Mouse (Mus musculus) lung, adult 2 months (tissue): ENCODE results near the gene Cd2bp2. TPM values are rescaled to one million over a fixed set of nuclear protein-coding genes. Genes with fewer than 3 reads are reported as not detected.

Source experiments
- DNase-seq: peaks from one replicate; pipeline ENCODE4 v3.0.0; 2022
- H3K4me1 ChIP-seq: fragments of 200-500 bp; 2 replicates; pipeline ENCODE4 v1.6.1; 2011; ENCODE audit warnings: low read length; ENCODE audit not compliant: control insufficient read depth, insufficient read depth
- H3K4me3 ChIP-seq: fragments of 200-500 bp; replicated peaks from 2 replicates; pipeline ENCODE3; 2011; ENCODE audit warnings: low read depth, mild to moderate bottlenecking, control low read depth, low read length; ENCODE audit errors: extremely low read depth
- CTCF ChIP-seq: fragments of 200-500 bp; IDR thresholded peaks from 2 replicates; pipeline ENCODE4 v1.5.1; 2011; ENCODE audit warnings: mild to moderate bottlenecking, low read length, control low read depth; ENCODE audit not compliant: insufficient read depth
- POLR2A ChIP-seq: fragments of 200-500 bp; IDR thresholded peaks from 2 replicates; pipeline ENCODE4 v1.6.1; 2011; ENCODE audit warnings: low read depth, mild to moderate bottlenecking, control low read depth, low read length, borderline replicate concordance; ENCODE audit errors: extremely low read depth
- WGBS: fragments of 180-500 bp; shearing (Covaris S2); methylation state at CpG from one replicate; pipeline ENCODE4 v1.1.7; 2018; 5-methylcytosine and 5-hydroxymethylcytosine counted together
- polyA plus RNA-seq: library from polyadenylated mRNA; depleted of rRNA; stranded (reverse); fragments of >200 nt; gene quantifications from 2 replicates; pipeline ENCODE4 v1.2.3, GENCODE M21; 2012

Gene Cd2bp2
- polyA plus RNA-seq, 1 experiment: 31.0 TPM

DNA sequence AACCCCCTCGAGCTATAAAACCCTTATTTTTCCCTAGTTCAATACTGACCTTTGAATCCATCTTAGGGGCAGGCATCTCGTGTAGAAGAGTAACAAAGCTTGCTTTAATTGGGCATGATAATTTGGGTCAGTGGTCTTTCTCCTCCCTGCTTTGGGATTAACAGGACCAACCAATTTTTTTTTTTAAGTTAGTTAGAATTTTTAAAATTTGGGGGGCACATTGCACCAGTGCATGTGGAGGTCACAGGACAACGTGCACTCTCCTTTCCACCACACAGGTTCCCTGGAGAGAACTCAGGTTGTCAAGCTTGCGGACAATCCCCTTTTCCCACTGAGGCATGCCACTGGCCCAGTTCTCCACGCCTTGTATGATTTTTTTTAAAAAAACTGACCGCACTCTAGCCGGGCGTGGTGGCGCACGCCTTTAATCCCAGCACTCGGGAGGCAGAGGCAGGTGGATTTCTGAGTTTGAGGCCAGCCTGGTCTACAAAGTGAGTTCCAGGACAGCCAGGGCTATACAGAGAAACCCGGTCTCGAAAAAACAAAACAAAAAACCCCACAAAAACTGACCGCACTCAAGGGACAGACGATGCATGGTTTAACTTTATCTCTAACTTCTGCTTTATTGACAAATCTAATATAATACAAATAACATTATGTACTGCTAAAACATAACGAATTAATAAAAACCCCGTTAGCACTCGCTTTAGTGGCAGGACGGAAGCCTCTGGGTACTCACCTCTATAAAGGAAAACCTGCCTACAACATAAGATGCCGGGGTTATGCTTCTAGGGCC, 36.2 kb upstream of the Cd2bp2 start:
- TF ChIP-seq CTCF (no peak), POLR2A (no peak)
- no peak for DNase-seq
- WGBS: 5% methylated on average over 20 of the region's 20 CpGs
- peaks cover 5% of the 10 kb centered on the region; the same call in 1 of the 2 replicates for H3K4me1 ChIP-seq
- peak overlapping the region; percentile 77 for H3K4me3 ChIP-seq

- H3K4me3 ChIP-seq: no peak overlapping the region
These were observed 35.5 kb upstream of the Cd2bp2 start for GRCm38 (mm10) chr7:127231376-127231775.

GRCm38 (mm10) chr7:127228615-127229303, 32.9 kb upstream of the Cd2bp2 start:
- TF ChIP-seq POLR2A (no peak), CTCF (peak; percentile 93)
- DNase-seq: peak; percentile 72
- WGBS: 54% methylated on average over 4 of the region's 4 CpGs
- peaks cover 5% of the 10 kb centered on the region; the same call in 1 of the 2 replicates for H3K4me1 ChIP-seq
- H3K4me3 ChIP-seq: no peak overlapping the region

More at GRCm38 (mm10) chr7:127231376-127231775, 35.5 kb upstream of the Cd2bp2 start:
- H3K4me1 ChIP-seq: peaks cover 5% of the 10 kb centered on the region; the same call in 1 of the 2 replicates
- DNase-seq: no peak
- TF ChIP-seq POLR2A: no peak
- no peak for TF ChIP-seq CTCF
- WGBS: 51% methylated on average over 3 of the region's 3 CpGs

- TF ChIP-seq CTCF (no peak), POLR2A (no peak)
- 84% methylated on average over 11 of the region's 11 CpGs for WGBS
- Histone ChIP-seq H3K4me1 (no peaks in the 10 kb centered on the region), H3K4me3 (no peak overlapping the region)
- DNase-seq: no peak
These were observed 29.5 kb upstream of the Cd2bp2 start for GRCm38 (mm10) chr7:127225147-127225995.

DNA sequence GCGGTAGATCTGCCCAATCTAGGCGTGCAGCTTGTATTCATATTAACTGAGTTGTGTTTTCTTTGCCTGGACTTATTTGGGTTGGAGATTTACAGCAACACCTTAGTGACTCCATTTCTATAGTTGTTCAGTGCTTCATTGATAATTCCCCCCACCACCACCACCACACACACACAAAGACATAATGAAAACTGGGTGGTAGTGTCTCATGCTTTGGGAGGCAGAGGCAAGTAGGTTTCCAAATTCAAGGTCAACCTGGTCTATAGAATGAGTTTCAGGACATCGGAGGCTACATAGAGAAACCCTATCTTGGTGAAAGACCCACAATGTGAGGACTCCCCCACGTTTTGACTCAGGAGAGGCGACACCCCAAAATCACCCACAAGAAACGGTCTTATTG, 28.8 kb upstream of the Cd2bp2 start:
- 92% methylated on average over 6 of the region's 6 CpGs for WGBS
- Histone ChIP-seq H3K4me1 (no peaks in the 10 kb centered on the region), H3K4me3 (no peak overlapping the region)
- no peak for DNase-seq
- TF ChIP-seq POLR2A: no peak
- TF ChIP-seq CTCF: no peak

GRCm38 (mm10) chr7:127223515-127224478, 27.9 kb upstream of the Cd2bp2 start:
- TF ChIP-seq CTCF: no peak
- no peak for TF ChIP-seq POLR2A
- no peak overlapping the region for H3K4me3 ChIP-seq
- H3K4me1 ChIP-seq: no peaks in the 10 kb centered on the region
- no peak for DNase-seq
- WGBS: 87% methylated on average over 6 of the region's 6 CpGs

DNA sequence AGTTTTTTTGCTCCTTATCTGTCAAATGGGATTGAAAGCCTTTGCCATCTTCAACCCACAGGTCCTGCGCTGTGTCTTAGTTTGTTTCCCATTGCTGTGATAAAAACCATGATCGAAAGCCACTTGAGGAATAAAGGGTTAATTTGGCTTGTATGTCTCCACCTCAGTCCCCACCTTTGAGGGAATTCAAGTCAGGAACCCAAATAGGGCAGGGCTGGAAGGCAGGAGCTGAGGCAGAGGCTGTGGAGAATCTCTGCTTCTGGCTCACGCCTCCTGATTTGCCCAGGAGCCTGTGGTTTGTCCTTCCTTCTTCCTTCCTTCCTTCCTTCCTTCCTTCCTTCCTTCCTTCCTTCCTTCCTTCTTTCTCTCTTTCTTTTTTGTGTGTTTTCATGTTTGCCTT, 27.3 kb upstream of the Cd2bp2 start:
- Histone ChIP-seq H3K4me1 (no peaks in the 10 kb centered on the region), H3K4me3 (no peak overlapping the region)
- DNase-seq: no peak
- 97% methylated on average over 3 of the region's 3 CpGs for WGBS
- TF ChIP-seq CTCF (no peak), POLR2A (no peak)

- no peak for DNase-seq
These were observed 24.6 kb upstream of the Cd2bp2 start for GRCm38 (mm10) chr7:127220440-127220839.

More at GRCm38 (mm10) chr7:127220440-127220839, 24.6 kb upstream of the Cd2bp2 start:
- Histone ChIP-seq H3K4me3 (no peak overlapping the region), H3K4me1 (peaks cover 2% of the 10 kb centered on the region; the same call in 1 of the 2 replicates)
- 55% methylated on average over 6 of the region's 6 CpGs for WGBS
- TF ChIP-seq CTCF (no peak), POLR2A (no peak)
